Mouse (Mus musculus) splenic B cell, adult 2 months (primary cell): ENCODE data around the gene Sdk2.

Experiments used
- DNase-seq: peaks from one replicate; pipeline ENCODE4 v3.0.0-alpha.2; 2011; ENCODE audit warnings: low read depth, low spot score
- H3K27me3 ChIP-seq: 2 replicates; pipeline ENCODE4 v1.6.1; 2012; ENCODE audit warnings: mild to moderate bottlenecking, low read length, moderate library complexity, mixed read lengths; ENCODE audit not compliant: control insufficient read depth, poor library complexity, insufficient read depth, severe bottlenecking
- H3K36me3 ChIP-seq: 2 replicates; pipeline ENCODE4 v1.6.1; 2012; ENCODE audit warnings: mild to moderate bottlenecking, low read length, moderate library complexity, mixed read lengths; ENCODE audit not compliant: control insufficient read depth, poor library complexity, insufficient read depth, severe bottlenecking

The Sdk2 gene

DNA sequence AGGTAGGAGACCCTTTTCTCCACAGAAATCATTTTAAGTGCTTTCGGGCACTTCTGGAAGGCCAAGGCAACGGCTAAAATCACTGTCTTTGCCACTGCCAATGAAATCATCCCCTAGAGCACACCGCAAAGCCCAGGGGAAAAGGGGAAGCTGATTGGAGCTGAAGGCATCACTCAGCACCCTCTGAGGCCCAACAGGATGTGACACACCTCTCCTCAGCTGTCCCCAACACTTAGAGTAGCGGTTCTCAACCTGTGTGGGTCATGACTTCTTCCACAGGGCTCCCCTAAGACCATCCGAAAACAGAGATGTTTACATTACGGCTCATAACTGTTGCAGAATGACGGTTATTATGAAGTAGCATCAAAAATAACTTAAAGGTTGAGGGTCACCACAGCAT lies 305.2 kb downstream of the Sdk2 start:
- peak; percentile 72 for DNase-seq

DNA sequence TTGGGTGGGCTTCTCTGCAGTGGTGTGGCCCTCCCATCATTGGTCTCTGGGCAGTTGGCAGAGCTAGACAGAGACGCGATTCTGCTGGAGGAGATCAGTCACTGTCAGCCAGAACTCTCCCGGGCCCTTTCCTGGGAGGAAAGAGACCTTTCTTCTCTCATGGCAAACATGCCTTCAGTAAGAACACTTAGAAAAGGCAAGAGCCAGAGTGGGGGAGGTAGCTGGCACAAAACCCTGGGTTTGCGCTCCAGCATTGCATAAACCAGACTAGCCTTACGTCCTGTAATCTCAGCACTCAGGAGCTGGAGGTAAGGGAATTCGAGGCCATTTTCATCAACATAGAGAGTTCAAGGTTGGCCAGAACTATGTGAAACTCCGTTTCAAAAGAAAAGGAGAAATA lies 306.4 kb downstream of the Sdk2 start:
- no peaks in the 10 kb centered on the region; the same call in 1 of the 2 replicates for H3K27me3 ChIP-seq
- DNase-seq: no peak
- H3K36me3 ChIP-seq: no peaks in the 10 kb centered on the region

More for the DNA sequence above, 305.2 kb downstream of the Sdk2 start:
- H3K27me3 ChIP-seq: no peaks in the 10 kb centered on the region
- no peaks in the 10 kb centered on the region for H3K36me3 ChIP-seq

DNA sequence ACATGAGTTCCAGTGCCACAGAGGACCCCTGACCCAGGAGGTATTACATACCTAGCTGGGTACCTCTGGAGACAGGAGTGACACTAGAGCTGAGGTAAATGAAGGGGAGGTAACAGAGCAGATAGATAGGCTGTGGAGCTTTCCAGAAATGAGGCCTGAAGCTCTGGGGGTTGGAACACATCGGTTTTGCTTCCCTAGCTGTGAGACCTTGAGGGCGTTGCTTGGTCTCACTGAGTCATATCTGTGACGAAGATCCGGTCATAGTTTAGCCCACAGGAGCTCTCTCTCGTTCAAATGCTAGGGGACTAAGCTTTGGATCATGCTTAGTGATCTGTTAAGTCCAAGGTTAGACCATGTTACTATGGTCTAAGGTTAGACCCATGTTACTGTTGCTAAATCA lies 308.0 kb downstream of the Sdk2 start:
- Histone ChIP-seq H3K36me3 (no peaks in the 10 kb centered on the region), H3K27me3 (no peaks in the 10 kb centered on the region; the same call in 1 of the 2 replicates)
- no peak for DNase-seq

DNA sequence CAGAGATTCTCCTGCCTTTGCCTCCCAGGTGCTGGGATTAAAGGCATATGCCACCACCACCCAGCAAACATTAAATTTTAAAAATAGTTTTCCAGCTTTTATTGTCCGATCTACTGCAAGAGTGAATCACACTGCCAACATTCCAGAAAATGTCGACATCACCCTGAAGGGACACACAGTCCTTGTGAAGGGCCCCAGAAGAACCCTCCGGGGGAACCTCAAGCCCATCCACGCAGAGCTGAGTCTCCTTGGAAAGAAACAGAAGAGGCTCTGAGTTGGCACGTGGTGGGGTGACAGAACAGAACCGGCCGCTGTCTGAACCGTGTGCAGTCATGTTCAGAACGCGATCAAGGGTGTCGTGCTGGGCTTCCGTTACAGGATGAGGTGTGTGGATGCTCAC lies 310.3 kb downstream of the Sdk2 start:
- no peak for DNase-seq
- H3K36me3 ChIP-seq: no peaks in the 10 kb centered on the region
- H3K27me3 ChIP-seq: no peaks in the 10 kb centered on the region; the same call in 1 of the 2 replicates

DNA sequence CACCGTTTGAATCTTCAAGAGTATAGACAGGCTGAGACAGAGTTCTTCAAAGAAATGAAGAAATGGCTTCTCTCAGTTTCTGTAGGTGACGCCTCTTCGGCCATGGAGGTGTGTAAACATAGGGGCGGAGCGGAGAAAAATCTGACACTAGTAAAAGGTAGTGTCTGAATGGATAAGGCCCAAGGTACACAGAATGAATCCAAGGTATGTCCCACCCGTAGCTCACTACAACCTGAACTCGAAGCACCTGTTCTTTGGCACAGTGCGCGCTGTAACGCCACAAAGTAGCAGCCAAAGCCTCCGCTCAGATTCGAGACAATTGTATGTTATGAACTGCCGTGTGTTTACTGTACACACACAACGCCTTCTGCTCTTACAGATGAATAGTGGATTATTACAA lies 311.0 kb downstream of the Sdk2 start:
- no peaks in the 10 kb centered on the region; the same call in 1 of the 2 replicates for H3K27me3 ChIP-seq
- DNase-seq: no peak
- H3K36me3 ChIP-seq: no peaks in the 10 kb centered on the region

DNA sequence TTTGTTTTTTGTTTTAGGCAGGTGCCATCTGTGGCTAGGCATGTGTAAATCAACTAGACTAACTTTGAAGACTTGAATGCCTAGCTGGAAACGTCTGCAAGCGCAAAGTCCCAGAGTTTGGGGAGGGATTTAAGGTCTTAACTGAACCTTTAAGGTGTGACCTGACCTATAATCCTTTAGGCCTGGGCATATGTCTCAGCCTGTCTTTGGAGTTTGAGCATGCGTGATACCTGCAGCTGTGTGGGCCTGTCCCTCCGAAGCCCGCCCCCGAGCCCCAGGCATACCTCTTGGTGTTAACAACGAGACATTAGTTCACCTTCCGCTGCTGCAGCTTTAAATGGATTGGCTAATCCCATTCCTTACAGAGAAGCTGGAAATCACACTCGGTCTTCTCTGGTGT lies 312.0 kb downstream of the Sdk2 start:
- Histone ChIP-seq H3K36me3 (no peaks in the 10 kb centered on the region), H3K27me3 (no peaks in the 10 kb centered on the region; the same call in 1 of the 2 replicates)
- no peak for DNase-seq

DNA sequence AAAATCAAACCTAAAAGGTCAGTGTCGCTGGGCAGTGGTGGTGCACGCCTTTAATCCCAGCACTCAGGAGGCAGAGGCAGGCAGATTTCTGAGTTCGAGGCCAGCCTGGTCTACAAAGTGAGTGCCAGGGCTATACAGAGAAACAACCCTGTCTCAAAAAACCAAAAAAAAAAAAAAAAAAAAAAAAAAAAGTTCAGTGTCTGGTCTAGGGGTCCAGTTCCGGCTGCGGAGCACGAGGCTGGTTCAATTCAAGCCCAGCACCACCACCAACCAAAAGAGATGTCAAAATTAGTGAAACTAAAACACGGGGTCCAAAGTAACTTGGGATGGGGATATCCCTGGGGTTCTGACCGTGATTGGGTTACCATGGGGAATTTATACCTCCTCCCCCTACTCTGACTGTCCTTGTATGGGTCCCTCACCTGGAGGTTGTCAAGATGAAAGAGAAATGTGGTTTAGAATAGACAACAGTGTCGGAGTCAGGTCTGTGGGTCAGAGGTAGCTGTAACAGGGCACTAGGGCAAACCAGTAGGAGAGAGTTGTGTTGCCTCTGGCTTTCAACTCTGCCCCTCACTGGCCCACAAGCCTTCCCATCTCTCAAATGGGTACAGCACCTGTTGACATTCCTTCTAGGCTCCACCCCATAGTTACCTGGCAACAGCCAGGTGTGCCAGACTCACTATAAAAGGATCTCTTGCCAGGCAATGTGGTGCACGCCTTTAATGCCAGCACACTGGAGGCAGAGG lies 314.0 kb downstream of the Sdk2 start:
- no peaks in the 10 kb centered on the region for H3K36me3 ChIP-seq
- DNase-seq: no peak

DNA sequence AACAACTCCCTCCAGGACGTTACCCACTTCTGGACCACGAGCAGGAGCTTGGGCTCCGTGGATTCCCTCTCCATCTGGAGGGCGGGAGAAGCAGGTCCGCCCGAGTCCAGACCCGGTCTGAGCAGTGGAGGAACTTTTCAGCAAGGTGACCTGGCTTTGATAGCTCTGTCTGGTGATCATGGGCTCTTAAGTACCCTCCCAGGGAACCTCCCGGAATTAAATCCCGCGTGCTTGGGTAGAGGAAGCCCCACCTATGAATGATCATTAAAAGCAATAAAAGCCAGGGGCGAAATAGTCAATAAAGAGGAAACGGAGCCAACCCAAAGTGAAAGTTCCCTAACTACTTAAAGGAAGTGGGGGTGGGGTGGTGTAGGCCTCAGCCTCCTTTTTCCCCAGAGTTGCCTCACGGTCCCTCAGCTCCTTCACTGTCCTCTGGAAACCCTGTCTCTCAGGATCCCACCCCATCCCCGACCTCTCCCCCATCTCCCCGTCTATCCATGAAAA lies 314.6 kb downstream of the Sdk2 start:
- Histone ChIP-seq H3K27me3 (no peaks in the 10 kb centered on the region; the same call in 1 of the 2 replicates), H3K36me3 (no peaks in the 10 kb centered on the region)
- DNase-seq: peak; percentile 61

More for the DNA sequence above, 314.0 kb downstream of the Sdk2 start:
- no peaks in the 10 kb centered on the region; the same call in 1 of the 2 replicates for H3K27me3 ChIP-seq

DNA sequence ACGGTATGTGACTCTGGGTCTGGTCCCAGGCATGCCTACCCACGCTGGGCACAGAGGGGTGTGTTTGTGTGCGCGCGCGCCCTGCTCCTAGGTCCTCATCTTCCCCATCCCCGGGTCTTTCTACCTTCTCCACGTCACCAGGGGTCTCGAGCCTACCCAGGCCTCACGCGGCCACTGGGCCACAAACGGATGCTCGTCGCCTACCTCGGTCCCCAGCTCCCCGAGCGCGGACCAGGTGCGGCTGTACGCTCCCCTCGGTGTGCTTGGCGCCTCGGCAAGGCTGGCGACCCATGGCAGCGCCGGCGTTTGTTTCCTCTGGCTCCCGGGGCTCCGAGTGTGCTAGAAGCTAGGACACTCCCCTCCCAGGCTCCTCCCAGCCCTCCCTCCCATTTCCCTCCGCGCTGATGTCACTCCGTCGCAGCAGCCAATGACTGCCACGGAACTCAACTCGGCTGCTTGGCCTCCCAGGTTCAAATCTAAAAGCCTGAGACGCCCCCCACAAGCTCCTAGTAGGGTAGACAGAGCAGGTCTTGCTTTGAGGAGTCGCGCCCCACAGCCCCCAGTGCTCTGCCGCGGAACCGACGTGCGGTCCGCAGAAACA lies 315.3 kb downstream of the Sdk2 start, which contains the start of gene Cdc42ep4:
TSS of gene Cdc42ep4 (minus strand) at position 398 of the 601 bp plus-strand sequence.
- Histone ChIP-seq H3K36me3 (no peaks in the 10 kb centered on the region), H3K27me3 (no peaks in the 10 kb centered on the region; the same call in 1 of the 2 replicates)
- peak; percentile 91 for DNase-seq

DNA sequence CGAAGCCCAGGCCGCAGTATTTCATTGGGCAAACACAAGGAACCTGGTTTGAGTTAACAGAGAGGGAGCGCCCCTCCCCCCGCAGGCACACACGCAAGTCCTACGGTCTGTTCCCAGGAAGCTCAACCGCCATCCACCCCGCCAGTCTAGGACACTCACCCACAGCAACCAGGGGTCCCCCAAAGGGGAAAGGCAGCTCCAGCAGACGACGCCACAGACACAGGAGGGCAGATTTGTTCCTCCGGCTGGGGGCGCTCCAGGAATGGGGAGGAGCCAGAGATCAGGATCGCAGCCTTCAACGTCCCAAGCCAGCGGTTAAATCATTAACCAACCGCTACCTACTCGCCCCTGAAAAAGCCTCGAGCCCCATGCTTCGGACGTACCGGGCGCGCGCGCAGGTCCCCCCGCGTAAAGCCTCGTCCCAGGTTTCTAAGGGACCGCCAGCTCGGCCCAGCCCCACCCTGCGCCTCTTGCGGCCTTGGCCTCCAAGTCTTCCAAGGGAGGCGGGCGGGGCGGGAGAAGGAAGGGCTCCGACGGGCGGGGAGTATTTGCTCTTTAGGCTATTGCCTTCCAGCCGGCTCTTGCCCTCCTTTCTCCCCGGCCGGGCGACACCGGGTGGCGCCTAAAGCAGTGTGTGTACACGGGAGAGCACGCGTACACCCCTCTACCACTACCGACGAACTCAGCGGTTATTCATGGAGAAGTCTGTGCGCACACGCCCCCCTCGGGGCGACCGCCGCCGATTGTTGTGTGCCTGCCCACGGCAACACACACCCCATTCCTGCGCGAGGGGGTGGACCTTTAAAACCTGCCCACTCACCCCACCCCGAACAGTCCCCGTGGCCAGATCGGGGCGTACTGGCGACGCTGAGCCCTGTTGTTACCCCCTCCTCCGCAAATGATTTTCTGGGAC lies 316.0 kb downstream of the Sdk2 start:
- peak; percentile 70 for DNase-seq
- H3K36me3 ChIP-seq: no peaks in the 10 kb centered on the region

DNA sequence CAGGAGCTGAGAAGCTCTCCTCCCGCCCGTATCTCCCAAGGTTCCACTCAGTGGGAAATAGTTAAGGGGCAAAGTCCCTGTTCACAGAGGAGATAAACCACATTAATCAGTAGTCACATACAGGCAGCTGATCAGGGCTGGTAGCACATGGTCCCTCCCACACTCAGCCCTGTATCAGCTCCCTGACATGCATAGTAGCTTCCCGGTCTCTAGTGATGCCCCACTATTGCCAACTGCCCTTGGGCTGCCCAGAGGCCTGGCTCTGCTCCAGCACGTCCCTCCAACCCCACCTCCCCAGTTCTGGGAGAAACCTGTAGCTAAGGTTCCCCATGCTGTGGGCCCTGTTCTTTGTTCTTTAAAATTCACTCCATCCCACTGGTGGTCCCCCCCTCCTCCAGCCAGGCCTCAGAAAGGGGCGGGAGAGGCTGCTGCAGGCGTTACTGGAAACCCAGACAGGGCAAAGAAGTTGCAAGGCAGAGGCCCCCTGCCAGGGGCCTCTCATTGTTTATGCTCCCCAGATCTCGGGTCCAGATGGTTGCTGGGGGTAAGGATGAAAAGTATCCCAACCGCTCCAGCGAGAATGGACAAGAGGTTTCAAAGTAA lies 317.0 kb downstream of the Sdk2 start:
- no peak for DNase-seq
- Histone ChIP-seq H3K36me3 (no peaks in the 10 kb centered on the region), H3K27me3 (no peaks in the 10 kb centered on the region)

More for the DNA sequence above, 316.0 kb downstream of the Sdk2 start:
- no peaks in the 10 kb centered on the region for H3K27me3 ChIP-seq

DNA sequence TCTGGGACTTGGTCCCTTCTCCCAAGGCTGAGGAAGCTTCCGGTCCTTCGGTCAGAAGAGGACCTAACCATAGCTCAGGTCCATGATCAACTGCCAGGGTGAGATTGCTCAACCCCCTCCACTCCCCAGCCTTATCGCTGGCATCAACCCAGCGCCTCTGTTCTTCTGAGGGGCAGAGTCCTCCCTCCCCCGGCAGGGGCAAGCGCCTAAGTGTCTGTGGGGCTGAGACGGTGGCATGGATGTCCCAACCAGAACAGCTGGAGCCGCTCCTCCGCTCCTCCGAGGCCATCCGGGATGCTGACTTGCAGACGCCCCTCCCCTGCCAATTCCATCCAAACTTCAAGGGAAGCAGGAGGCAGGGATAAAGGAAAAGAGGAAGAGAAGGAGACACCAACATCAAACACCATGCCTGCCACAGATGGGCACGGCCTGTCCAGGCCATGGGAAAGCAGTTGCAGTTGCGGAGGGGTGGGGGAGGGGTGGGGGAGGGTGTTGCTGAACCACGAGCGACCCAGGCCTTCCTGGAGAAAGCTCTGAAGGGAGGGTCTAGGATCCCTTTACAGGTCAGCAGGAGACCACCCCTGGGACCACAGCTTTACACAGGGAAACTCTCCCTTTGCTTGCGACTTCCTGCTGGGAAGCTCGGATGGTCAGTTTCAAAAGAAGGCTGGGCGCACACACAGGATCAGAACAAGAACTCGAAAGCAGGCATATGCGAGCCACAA lies 317.9 kb downstream of the Sdk2 start:
- Histone ChIP-seq H3K27me3 (no peaks in the 10 kb centered on the region), H3K36me3 (no peaks in the 10 kb centered on the region)
- DNase-seq: no peak

DNA sequence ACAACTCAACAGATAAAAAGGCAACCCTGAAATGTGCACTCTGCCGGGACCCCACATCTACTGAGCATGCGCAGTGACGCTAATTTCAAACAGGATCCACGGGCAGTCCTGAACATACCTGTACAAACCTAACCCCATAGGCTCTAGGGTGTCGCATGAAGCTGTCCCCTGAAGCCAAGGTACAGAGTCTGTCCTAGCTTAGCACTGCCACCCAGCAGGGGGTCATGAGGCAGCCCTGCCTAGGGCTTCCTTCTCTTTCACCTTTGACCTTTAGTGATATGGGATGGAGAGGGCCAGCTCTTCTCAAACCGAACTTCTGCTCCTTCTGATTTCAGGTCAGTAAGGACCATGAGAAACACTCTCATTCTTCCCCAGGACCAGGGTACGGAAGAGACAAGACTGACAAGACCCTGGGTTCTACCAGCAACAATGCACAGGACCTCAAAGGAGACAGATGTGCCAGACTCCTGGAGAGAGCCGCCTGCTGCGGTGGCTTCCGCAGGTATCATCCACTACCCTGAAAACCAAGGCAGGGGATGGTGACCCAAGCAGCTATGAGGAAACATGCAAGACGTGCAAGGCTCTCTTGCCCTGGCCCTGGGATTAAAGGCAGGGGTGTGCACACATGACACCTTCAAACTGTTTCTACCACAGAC lies 319.0 kb downstream of the Sdk2 start:
- Histone ChIP-seq H3K27me3 (no peaks in the 10 kb centered on the region), H3K36me3 (no peaks in the 10 kb centered on the region)
- DNase-seq: no peak
